Mouse (Mus musculus) thymus, adult 2 months (tissue): ENCODE data around the gene Ssu72. TPM values are rescaled to one million over a fixed set of nuclear protein-coding genes. Genes with fewer than 3 reads are reported as not detected.
"Not testable (repeated sequence)": the region's sequence is repeated elsewhere in the genome, so short reads cannot be mapped to it uniquely, and the experiment has no call there.

Source experiments
- DNase-seq: peaks from one replicate; pipeline ENCODE4 v3.0.0; 2021
- H3K27ac ChIP-seq: fragments of 200-500 bp; 2 replicates; pipeline ENCODE4 v1.5.1; 2012; ENCODE audit warnings: low read length, control low read depth; ENCODE audit not compliant: control insufficient read depth, insufficient read depth
- H3K27me3 ChIP-seq: fragments of 200-500 bp; 2 replicates; pipeline ENCODE4 v1.6.1; 2012; ENCODE audit warnings: mild to moderate bottlenecking, low read length, moderate library complexity, mixed read lengths; ENCODE audit not compliant: control insufficient read depth, insufficient read depth
- H3K36me3 ChIP-seq: fragments of 200-500 bp; 2 replicates; pipeline ENCODE4 v1.6.1; 2012; ENCODE audit warnings: mild to moderate bottlenecking, low read length, moderate library complexity; ENCODE audit not compliant: control insufficient read depth, insufficient read depth
- H3K4me1 ChIP-seq: fragments of 200-500 bp; replicated peaks from 2 replicates; pipeline ENCODE4 v1.6.1; 2012; ENCODE audit warnings: low read length; ENCODE audit not compliant: control insufficient read depth, insufficient read depth
- H3K4me3 ChIP-seq: fragments of 200-500 bp; 2 replicates; pipeline ENCODE4 v1.5.1; 2012; ENCODE audit warnings: mild to moderate bottlenecking, low read length, control low read depth, moderate library complexity; ENCODE audit not compliant: control insufficient read depth, insufficient read depth
- CTCF ChIP-seq: fragments of 200-500 bp; IDR thresholded peaks from 2 replicates; pipeline ENCODE4 v1.5.1; 2012; ENCODE audit warnings: mild to moderate bottlenecking, control low read depth, low read length, moderate library complexity, borderline replicate concordance; ENCODE audit not compliant: control insufficient read depth, poor library complexity, insufficient read depth; ENCODE audit errors: extremely low read depth
- POLR2A ChIP-seq: fragments of 200-500 bp; IDR thresholded peaks from 2 replicates; pipeline ENCODE4 v1.6.1; 2012; ENCODE audit warnings: mild to moderate bottlenecking, low read length, control low read depth, moderate library complexity; ENCODE audit not compliant: control insufficient read depth, poor library complexity, insufficient read depth; ENCODE audit errors: extremely low read depth
- WGBS: fragments of 180-500 bp; shearing (Covaris S2); methylation state at CpG from one replicate; pipeline ENCODE4 v1.1.7; 2018; 5-methylcytosine and 5-hydroxymethylcytosine counted together
- polyA plus RNA-seq: library from polyadenylated mRNA; depleted of rRNA; stranded (reverse); fragments of >200 nt; gene quantifications from 2 replicates; pipeline ENCODE4 v1.2.3, GENCODE M21; 2012

Gene Ssu72
- polyA plus RNA-seq, 1 experiment: 184 TPM

GRCm38 (mm10) chr4:155739741-155740636 lies 35.4 kb downstream of the Ssu72 start:
- DNase-seq: no peak
- WGBS: 96% methylated on average over 37 of the region's 37 CpGs
- Histone ChIP-seq H3K4me3 (no peak overlapping the region), H3K27me3 (no peaks in the 10 kb centered on the region), H3K27ac (no peak overlapping the region), H3K36me3 (no peaks in the 10 kb centered on the region), H3K4me1 (peaks cover 8% of the 10 kb centered on the region)
- TF ChIP-seq CTCF (no peak), POLR2A (no peak)

- not testable (repeated sequence) for DNase-seq, H3K36me3 ChIP-seq, H3K4me1 ChIP-seq, H3K27me3 ChIP-seq, H3K27ac ChIP-seq, H3K4me3 ChIP-seq
- 95% methylated on average over 10 of the region's 10 CpGs for WGBS
Observed at GRCm38 (mm10) chr4:155740681-155741080, 36.1 kb downstream of the Ssu72 start.

GRCm38 (mm10) chr4:155742684-155743083 lies 38.1 kb downstream of the Ssu72 start:
- no peak for DNase-seq
- H3K27ac ChIP-seq: no peak overlapping the region
- no peak for TF ChIP-seq CTCF
- TF ChIP-seq POLR2A: no peak
- H3K4me1 ChIP-seq: no peaks in the 10 kb centered on the region
- no peaks in the 10 kb centered on the region for H3K27me3 ChIP-seq
- H3K36me3 ChIP-seq: no peaks in the 10 kb centered on the region
- H3K4me3 ChIP-seq: no peak overlapping the region
- 96% methylated on average over 5 of the region's 5 CpGs for WGBS

GRCm38 (mm10) chr4:155744474-155744873 lies 39.9 kb downstream of the Ssu72 start:
- Histone ChIP-seq H3K27ac (no peak overlapping the region), H3K27me3 (no peaks in the 10 kb centered on the region), H3K4me3 (no peak overlapping the region), H3K36me3 (no peaks in the 10 kb centered on the region), H3K4me1 (no peaks in the 10 kb centered on the region)
- WGBS: 95% methylated on average over 8 of the region's 8 CpGs
- no peak for DNase-seq
- TF ChIP-seq POLR2A: no peak
- no peak for TF ChIP-seq CTCF

GRCm38 (mm10) chr4:155745136-155745535 lies 40.5 kb downstream of the Ssu72 start:
- no peaks in the 10 kb centered on the region for H3K4me1 ChIP-seq
- H3K36me3 ChIP-seq: no peaks in the 10 kb centered on the region
- no peak overlapping the region for H3K27ac ChIP-seq
- no peaks in the 10 kb centered on the region for H3K27me3 ChIP-seq
- TF ChIP-seq POLR2A (no peak), CTCF (no peak)
- over 99% methylated on average over 5 of the region's 5 CpGs for WGBS
- H3K4me3 ChIP-seq: no peak overlapping the region
- DNase-seq: no peak

GRCm38 (mm10) chr4:155746036-155746548 lies 41.5 kb downstream of the Ssu72 start:
- TF ChIP-seq POLR2A (no peak), CTCF (no peak)
- 95% methylated on average over 8 of the region's 8 CpGs for WGBS
- no peaks in the 10 kb centered on the region for H3K36me3 ChIP-seq

More at GRCm38 (mm10) chr4:155746036-155746548, 41.5 kb downstream of the Ssu72 start:
- DNase-seq: no peak
- Histone ChIP-seq H3K4me1 (no peaks in the 10 kb centered on the region), H3K27me3 (no peaks in the 10 kb centered on the region), H3K4me3 (no peak overlapping the region), H3K27ac (no peak overlapping the region)
